Mouse (Mus musculus) left cerebral cortex, postnatal 25 days (tissue): Measurements from ENCODE around the gene Rasgef1b. TPM values are rescaled to one million over a fixed set of nuclear protein-coding genes. Genes with fewer than 3 reads are reported as not detected.

Experiments used
- DNase-seq, 2 experiments: peaks; one replicate each; pipeline ENCODE4 v3.0.0; 2022; ENCODE audit warnings: low spot score in 2 of 2, mixed read lengths in 1 of 2
- intact Hi-C: fragments of 180-260 bp; cut with DNase I; formaldehyde crosslinking; loops from one replicate; pipeline ENCODE4 v1.15.1; 2025
- total RNA-seq, 2 experiments: library from RNA; stranded (reverse); gene quantifications; 2 replicates each; pipeline ENCODE4 v1.2.3; 2021

The Rasgef1b gene
- total RNA-seq, 2 experiments from 2014 or later = 73.1 to 92.6 TPM

DNA sequence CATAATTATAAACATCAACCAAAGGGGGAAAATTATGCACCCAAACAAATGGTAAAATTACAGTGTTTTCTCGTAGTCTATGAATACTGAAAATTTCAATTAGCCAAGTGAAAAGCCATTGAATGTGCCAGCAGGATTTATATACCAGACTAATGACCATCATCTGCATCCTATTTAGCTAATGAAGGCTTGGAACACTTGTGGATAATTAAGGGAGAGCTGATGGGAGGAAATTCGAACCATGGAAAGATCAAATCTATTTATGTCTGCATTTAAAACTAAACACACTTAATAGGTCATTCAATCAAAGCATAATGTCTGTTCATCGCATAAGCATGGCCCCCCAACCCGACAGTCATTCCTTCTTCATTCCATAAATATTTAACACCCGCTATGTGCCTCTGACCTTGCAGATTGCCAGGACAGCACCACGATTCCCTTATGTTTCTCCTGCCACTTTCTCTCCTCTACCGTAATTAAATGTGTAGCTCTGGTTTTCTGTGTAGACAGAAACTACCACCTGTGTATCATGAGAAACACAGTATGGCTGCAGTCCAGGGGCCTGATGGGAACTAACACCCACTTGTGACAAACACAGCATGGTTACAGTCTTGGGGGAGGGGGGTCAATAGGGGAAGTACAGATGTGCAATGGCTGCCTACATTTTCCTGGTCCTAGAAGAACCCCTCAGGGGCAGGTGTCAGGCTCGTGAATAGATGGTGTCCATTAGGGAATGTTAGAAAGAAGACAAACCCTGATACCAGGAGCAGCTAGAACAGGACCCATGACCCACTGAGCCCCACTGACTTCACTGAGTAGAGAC lies 164.2 kb downstream of the Rasgef1b start:
- DNase-seq = no peak
- intact Hi-C loops = no loop called here

- intact Hi-C loops = no loop called here
- no peak for DNase-seq
Measured at GRCm38 (mm10) chr5:99562096-99562495, 166.8 kb downstream of the Rasgef1b start.

DNA sequence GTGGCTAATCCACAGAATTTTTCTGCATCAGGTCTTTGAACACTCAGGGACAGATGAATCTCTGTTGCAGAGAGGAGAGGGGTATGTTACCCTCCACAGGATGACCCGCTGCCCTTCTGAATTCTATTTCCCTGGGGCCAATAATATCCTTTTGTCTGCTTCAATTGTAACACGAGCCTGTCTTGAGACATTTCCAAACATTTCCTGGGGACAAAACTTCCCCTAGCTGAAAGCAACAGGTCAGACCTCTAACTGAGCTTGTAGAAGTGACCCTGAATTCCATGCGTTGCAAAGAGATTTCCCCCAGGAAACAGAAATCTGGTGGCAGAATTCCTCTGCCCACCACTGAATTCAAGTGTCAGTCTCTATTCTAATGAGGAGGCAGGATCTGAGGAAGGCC lies 169.1 kb downstream of the Rasgef1b start:
- intact Hi-C loops = no loop called here
- DNase-seq = no peak

GRCm38 (mm10) chr5:99558231-99558630 lies 170.6 kb downstream of the Rasgef1b start:
- no peak for DNase-seq
- intact Hi-C loops = no loop called here

- DNase-seq = no peak
- intact Hi-C loops = no loop called here
Measured at GRCm38 (mm10) chr5:99552645-99553044, 176.2 kb downstream of the Rasgef1b start.

GRCm38 (mm10) chr5:99544664-99545494 lies 184.0 kb downstream of the Rasgef1b start:
- peak in 1 of 2 experiments; percentile 24 for DNase-seq
- intact Hi-C loops = no loop called here

DNA sequence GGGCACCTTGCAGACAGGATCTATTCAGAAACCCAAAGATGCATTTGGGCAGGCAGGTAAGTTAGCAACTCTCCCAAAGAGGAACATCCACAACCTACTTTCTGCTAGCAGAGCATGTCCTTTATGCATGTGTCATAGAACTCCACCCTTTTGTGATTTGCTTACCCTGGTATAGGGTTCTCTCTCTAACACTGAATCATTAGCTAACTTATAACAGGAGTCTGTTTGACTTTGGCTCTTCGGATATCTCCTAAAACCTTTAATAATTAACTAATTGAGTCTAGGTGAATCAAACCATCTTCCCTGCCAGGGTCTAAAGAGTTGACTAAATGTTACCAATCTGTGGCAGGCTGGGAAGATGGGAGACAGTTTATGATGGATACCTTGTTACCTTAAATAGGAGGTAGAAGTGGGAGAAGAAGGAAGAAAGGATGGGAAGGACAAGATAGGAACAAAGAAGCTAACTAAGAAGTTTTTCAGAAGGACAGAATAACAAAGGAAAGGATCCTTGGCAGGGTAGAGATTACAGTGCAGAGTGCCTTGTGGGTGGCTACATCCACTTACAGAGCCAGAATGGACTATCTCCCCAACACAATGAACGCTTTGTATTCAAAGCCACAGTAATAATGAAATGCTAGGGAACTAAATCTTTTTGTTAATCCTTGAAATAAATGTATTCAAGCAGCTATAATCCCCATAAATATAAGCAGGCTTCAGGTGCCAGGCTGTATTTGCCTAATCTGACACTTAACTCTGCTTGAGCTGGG lies 186.7 kb downstream of the Rasgef1b start:
- DNase-seq = no peak
- intact Hi-C loops = no loop called here

DNA sequence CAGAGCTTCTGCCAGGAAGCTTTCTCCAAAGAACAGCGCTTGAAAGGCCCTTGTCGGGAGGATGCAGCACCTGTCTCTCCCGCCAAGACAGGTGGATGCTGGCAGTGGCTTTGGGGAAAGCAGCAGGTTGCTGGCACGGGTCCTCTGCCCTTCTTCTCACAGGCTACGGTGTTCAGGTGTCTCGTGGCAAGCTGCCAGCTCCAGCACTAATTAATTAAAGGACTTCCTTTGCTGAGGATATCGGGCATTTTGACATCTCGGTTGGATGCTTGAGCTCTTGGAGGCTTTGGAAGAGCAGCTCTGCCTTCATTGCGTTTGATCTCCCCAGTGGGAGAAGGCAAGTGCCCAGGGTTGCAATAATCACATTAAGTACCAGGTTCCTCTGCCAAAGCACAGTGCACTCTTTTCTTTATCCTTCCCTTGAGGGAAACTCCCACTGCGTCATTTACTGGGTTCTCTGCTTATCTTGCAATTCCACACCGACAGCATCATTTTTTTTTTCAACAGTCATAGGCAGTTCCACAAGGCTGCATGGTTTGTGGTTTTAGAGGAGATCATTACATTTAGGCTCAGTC lies 187.5 kb downstream of the Rasgef1b start:
- intact Hi-C loops = no loop called here
- DNase-seq = no peak

GRCm38 (mm10) chr5:99533416-99533815 lies 195.4 kb downstream of the Rasgef1b start:
- intact Hi-C loops = no loop called here
- DNase-seq = no peak

DNA sequence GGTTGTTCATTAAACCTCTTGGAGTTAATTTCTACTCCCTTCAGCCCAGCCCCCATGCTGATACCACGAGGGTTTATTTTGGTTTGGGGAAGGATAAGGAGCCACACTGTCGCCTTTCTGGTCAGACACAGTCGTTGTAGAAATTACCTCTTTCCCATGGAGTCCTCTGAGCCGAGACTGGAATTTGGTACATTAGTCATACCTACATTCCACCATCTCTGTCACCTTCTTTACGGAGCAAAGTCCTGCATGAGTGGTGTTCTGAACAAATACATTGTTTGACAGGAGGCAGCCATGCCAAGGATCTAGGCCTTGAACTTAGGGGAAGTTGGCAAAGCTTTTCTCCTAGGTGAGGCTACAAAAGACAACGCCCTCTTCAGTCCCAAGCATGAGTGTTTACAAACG lies 202.1 kb downstream of the Rasgef1b start:
- no peak for DNase-seq

DNA sequence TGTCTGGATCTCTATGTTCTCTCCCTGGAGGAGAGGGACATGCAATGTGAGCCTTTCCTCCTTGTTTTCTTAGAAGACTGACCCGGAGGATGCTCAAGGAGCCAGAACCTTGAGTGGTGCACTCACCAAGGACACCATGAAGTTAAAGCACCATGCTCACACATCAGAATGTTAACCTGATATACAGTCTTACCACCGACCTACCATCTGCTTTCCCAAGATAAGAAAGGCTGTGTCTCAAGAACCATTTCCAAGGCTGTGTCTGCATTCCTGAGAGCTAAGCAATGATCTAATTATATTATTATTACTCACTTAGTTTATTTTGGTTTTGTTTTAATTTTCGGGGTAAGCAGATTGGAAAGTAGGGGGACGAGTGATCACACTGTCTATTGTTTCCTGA lies 203.2 kb downstream of the Rasgef1b start:
- no peak for DNase-seq
- intact Hi-C loops = no loop called here

More for the DNA sequence above, 202.1 kb downstream of the Rasgef1b start:
- intact Hi-C loops = no loop called here

GRCm38 (mm10) chr5:99522571-99523269 lies 206.1 kb downstream of the Rasgef1b start:
- DNase-seq = no peak
- intact Hi-C loops = no loop called here

DNA sequence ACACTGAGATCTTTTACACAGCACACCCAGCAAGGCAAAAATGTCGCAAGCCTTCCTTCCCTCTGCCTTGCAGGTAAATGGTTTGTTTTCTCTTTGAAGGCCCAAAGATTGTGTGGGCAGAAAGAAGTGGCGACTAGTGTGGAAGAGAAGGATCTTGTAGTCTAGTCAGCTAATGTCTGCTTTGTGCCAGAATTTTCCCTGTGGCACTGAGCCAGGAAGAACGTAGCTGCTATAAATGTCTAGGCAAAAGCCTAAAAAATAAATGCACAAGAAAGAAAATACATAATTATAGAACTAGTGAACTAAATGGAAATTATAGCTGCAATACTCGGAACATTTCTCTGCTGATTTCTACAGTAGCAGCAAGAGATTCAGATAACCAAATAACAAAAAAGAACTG lies 207.5 kb downstream of the Rasgef1b start:
- peak; percentile 69 to 82 for DNase-seq
- intact Hi-C loops = no loop called here

GRCm38 (mm10) chr5:99519556-99519955 lies 209.3 kb downstream of the Rasgef1b start:
- DNase-seq = no peak
- intact Hi-C loops = no loop called here

DNA sequence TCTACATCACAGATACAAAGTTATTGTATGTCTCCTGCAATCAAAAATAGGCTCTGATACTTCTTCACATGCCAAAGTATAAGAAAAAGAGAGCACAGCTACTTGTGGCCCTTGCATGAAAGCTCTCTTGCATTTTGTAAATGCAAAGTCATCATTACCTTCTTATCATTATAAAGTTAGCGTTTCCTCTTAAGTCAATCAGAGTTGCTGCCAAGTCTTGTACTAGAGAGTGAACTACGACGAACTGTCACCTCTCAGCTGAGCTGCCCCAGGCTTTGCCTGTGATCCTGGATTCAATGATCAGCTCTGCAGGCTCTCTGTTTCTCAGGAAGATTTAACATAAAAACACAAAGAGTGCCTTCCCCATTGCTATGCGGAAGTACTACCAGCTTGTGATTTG lies 209.8 kb downstream of the Rasgef1b start:
- no peak for DNase-seq
- intact Hi-C loops = no loop called here

DNA sequence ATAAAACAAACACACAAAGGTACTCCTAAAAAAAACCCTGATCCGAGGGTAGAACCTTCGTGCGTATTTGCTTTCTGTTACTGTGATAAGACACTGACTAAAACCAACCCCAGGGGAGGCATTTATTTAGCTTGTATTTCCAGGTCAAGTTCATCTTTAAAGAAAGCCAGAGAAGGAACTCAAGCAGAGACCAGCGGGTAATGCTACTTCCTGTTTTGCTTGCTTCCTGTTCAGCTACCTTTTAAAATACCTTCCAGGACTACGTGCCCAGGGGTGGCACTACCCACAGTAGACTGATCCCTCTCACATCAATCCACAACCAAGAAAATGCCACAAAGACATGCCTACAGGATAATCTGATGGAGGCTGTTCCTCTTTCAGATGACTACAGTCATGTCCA lies 212.7 kb downstream of the Rasgef1b start:
- intact Hi-C loops = no loop called here
- DNase-seq = no peak

GRCm38 (mm10) chr5:99515764-99516163 lies 213.1 kb downstream of the Rasgef1b start:
- intact Hi-C loops = no loop called here
- no peak for DNase-seq

DNA sequence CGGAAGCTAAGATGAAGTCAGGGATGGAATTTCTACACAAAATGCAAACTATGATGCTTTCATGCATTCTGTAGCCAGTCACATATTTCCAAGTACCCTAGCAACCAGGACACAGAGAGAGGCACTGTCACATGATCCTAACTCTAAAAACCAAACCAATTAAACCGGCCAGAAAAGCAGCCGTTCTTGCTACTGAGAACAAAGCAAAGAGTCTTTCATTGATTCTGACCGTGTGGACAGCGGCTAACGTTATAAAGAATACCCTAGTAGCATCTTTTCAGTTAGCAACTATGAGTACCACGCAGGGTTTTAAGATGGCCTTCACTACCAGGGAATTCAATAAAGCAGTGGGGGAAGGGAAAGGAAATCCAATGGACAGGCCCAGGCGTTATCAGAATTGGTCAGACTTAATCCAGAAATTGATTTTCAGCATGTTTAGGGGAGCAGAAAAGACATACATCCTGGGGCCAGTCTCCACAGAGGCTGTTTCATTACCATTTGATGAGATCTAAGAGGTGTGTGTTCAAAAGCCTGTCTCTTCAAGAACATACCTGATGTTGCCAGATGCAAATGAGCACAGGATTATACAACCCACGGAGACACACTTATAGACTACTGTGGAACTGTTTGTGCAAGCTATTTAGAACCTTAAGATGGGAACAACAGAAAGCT lies 215.5 kb downstream of the Rasgef1b start:
- no peak for DNase-seq
- intact Hi-C loops = no loop called here

DNA sequence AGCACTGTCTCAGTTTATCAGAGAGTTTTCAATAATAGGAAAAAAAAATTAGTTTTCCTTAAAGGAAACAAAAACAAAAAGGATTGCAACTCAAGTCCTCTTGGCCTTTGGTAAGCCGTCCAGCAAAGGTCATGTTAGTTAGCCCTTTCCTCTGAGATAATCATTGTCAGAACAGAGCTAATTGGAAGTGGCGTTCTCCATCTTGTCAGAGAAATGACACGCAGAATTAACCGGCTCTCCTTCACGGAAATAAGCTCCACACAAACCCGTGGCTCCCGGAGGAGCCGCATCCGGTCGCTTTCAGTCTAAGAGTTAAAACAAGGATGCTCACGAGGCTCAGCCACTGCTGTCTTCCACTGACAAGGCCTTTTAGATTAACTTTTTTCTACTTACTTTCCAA lies 217.8 kb downstream of the Rasgef1b start:
- no peak for DNase-seq
- intact Hi-C loops = no loop called here
